Mouse (Mus musculus) midbrain, embryonic 10.5 days (tissue): ENCODE measurements around the gene Spats2. TPM values are rescaled to one million over a fixed set of nuclear protein-coding genes. Genes with fewer than 3 reads are reported as not detected.
"Not testable (repeated sequence)": the region's sequence is repeated elsewhere in the genome, so short reads cannot be mapped to it uniquely, and the experiment has no call there.

ENCODE experiments used
- DNase-seq: peaks from one replicate; pipeline ENCODE4 v3.0.0-alpha.2; 2017; ENCODE audit warnings: low spot score
- H3K27ac ChIP-seq: fragments of 300-500 bp; sonication (generic); replicated peaks from 2 replicates; pipeline ENCODE4 v1.5.1; 2016; ENCODE audit warnings: mild to moderate bottlenecking
- H3K27me3 ChIP-seq: fragments of 300-500 bp; sonication (generic); 2 replicates; pipeline ENCODE4 v1.6.1; 2016; ENCODE audit warnings: low read depth, mild to moderate bottlenecking; ENCODE audit not compliant: poor library complexity, severe bottlenecking
- H3K36me3 ChIP-seq: fragments of 300-500 bp; sonication (generic); 2 replicates; pipeline ENCODE4 v1.6.1; 2016; ENCODE audit warnings: mild to moderate bottlenecking, moderate library complexity
- H3K4me1 ChIP-seq: fragments of 300-500 bp; sonication (generic); 2 replicates; pipeline ENCODE4 v1.6.1; 2016
- H3K4me3 ChIP-seq: fragments of 300-500 bp; sonication (generic); 2 replicates; pipeline ENCODE4 v1.5.1; 2016; ENCODE audit warnings: mild to moderate bottlenecking, moderate library complexity
- H3K9me3 ChIP-seq: fragments of 300-500 bp; sonication (generic); replicated peaks from 2 replicates; pipeline ENCODE4 v1.6.1; 2016; ENCODE audit warnings: mild to moderate bottlenecking
- WGBS: fragments of 180-500 bp; shearing (Covaris S2); methylation state at CpG from one replicate; pipeline ENCODE4 v1.1.7; 2016; 5-methylcytosine and 5-hydroxymethylcytosine counted together
- polyA plus RNA-seq: library from polyadenylated mRNA; unstranded; fragments of >200 nt; fragmentation: Nextera tagmentation; extraction: Ambion mirVana; gene quantifications from 2 replicates; pipeline ENCODE4 v1.2.1, GENCODE M21; 2016

Gene Spats2
- polyA plus RNA-seq, 1 experiment from 2014 or later, result 57.1 TPM

GRCm38 (mm10) chr15:99223585-99224207, 98.0 kb downstream of the Spats2 start:
- Histone ChIP-seq H3K4me1 (peaks cover 62% of the 10 kb centered on the region), H3K27ac (no peak overlapping the region; the same call in 1 of the 2 replicates), H3K4me3 (peak overlapping the region; percentile 54)

GRCm38 (mm10) chr15:99224208-99224911, 98.6 kb downstream of the Spats2 start, which contains the start of gene Kcnh3:
Kcnh3 (plus strand) TSS chr15:99224861.
- Histone ChIP-seq H3K27me3 (peaks cover 100% of the 10 kb centered on the region), H3K4me3 (peak within 1 kb of the TSS; percentile 54), H3K36me3 (no peaks in the 10 kb centered on the region), H3K4me1 (peaks cover 62% of the 10 kb centered on the region), H3K9me3 (no peaks in the 10 kb centered on the region), H3K27ac (peak within 1 kb of the TSS; percentile 28; the same call in 1 of the 2 replicates)
- under 1% methylated on average over 66 of the region's 66 CpGs for WGBS
- DNase-seq, result peak; percentile 65

More at GRCm38 (mm10) chr15:99223585-99224207, 98.0 kb downstream of the Spats2 start:
- WGBS, result under 1% methylated on average over 46 of the region's 46 CpGs
- Histone ChIP-seq H3K36me3 (no peaks in the 10 kb centered on the region), H3K27me3 (peaks cover 97% of the 10 kb centered on the region), H3K9me3 (no peaks in the 10 kb centered on the region)
- DNase-seq, result peak; percentile 64

- H3K4me3 ChIP-seq, result peak overlapping the region; percentile 54
- 0 out of 2 replicates have a peak overlapping the region, but pooled peaks have one; percentile 28 for H3K27ac ChIP-seq
- peaks cover 100% of the 10 kb centered on the region for H3K27me3 ChIP-seq
- peaks cover 62% of the 10 kb centered on the region for H3K4me1 ChIP-seq
- H3K36me3 ChIP-seq, result no peaks in the 10 kb centered on the region
- 2% methylated on average over 22 of the region's 22 CpGs for WGBS
- peak; percentile 45 for DNase-seq
- no peaks in the 10 kb centered on the region for H3K9me3 ChIP-seq
These were observed 99.5 kb downstream of the Spats2 start for GRCm38 (mm10) chr15:99225081-99225810.

- 25% methylated on average over 14 of the region's 14 CpGs for WGBS
- Histone ChIP-seq H3K9me3 (no peaks in the 10 kb centered on the region), H3K4me3 (peak overlapping the region; percentile 54; the same call in 1 of the 2 replicates), H3K4me1 (peaks cover 62% of the 10 kb centered on the region), H3K27ac (no peak overlapping the region), H3K27me3 (peaks cover 100% of the 10 kb centered on the region), H3K36me3 (no peaks in the 10 kb centered on the region)
- no peak for DNase-seq
These were observed 100.4 kb downstream of the Spats2 start for GRCm38 (mm10) chr15:99226090-99226489.

- H3K27me3 ChIP-seq, result peaks cover 79% of the 10 kb centered on the region
- no peak for DNase-seq
- H3K4me3 ChIP-seq, result no peak overlapping the region
- peaks cover 24% of the 10 kb centered on the region for H3K4me1 ChIP-seq
- no peaks in the 10 kb centered on the region for H3K9me3 ChIP-seq
- 78% methylated on average over 10 of the region's 10 CpGs for WGBS
- H3K36me3 ChIP-seq, result no peaks in the 10 kb centered on the region
- H3K27ac ChIP-seq, result no peak overlapping the region
These were observed 106.3 kb downstream of the Spats2 start for GRCm38 (mm10) chr15:99231998-99232397.

GRCm38 (mm10) chr15:99233719-99234118, 108.0 kb downstream of the Spats2 start:
- H3K9me3 ChIP-seq, result no peaks in the 10 kb centered on the region
- peaks cover 15% of the 10 kb centered on the region for H3K4me1 ChIP-seq
- DNase-seq, result no peak
- H3K36me3 ChIP-seq, result no peaks in the 10 kb centered on the region
- H3K4me3 ChIP-seq, result no peak overlapping the region
- 60% methylated on average over 17 of the region's 17 CpGs for WGBS
- H3K27ac ChIP-seq, result peak overlapping the region; percentile 23
- H3K27me3 ChIP-seq, result peaks cover 62% of the 10 kb centered on the region

- no peak for DNase-seq
- WGBS, result 63% methylated on average over 12 of the region's 12 CpGs
- H3K36me3 ChIP-seq, result no peaks in the 10 kb centered on the region
- H3K4me3 ChIP-seq, result no peak overlapping the region
- H3K4me1 ChIP-seq, result peaks cover 15% of the 10 kb centered on the region
- 0 out of 2 replicates have a peak overlapping the region, but pooled peaks have one; percentile 13 for H3K27ac ChIP-seq
- no peaks in the 10 kb centered on the region for H3K9me3 ChIP-seq
- H3K27me3 ChIP-seq, result peaks cover 54% of the 10 kb centered on the region
These were observed 108.8 kb downstream of the Spats2 start for GRCm38 (mm10) chr15:99234326-99235010.

GRCm38 (mm10) chr15:99238006-99238405, 112.3 kb downstream of the Spats2 start:
- Histone ChIP-seq H3K9me3 (no peaks in the 10 kb centered on the region), H3K4me1 (peaks cover 15% of the 10 kb centered on the region), H3K4me3 (no peak overlapping the region), H3K36me3 (peaks cover 26% of the 10 kb centered on the region), H3K27me3 (peaks cover 19% of the 10 kb centered on the region), H3K27ac (peak overlapping the region; percentile 64)
- DNase-seq, result no peak
- 72% methylated on average over 11 of the region's 11 CpGs for WGBS

GRCm38 (mm10) chr15:99240129-99240528, 114.4 kb downstream of the Spats2 start:
- Histone ChIP-seq H3K27ac (no peak overlapping the region), H3K9me3 (no peaks in the 10 kb centered on the region), H3K27me3 (no peaks in the 10 kb centered on the region), H3K4me1 (no peaks in the 10 kb centered on the region), H3K4me3 (no peak overlapping the region), H3K36me3 (peaks cover 48% of the 10 kb centered on the region)
- 89% methylated on average over 4 of the region's 4 CpGs for WGBS
- DNase-seq, result no peak

- Histone ChIP-seq H3K27ac (no peak overlapping the region), H3K27me3 (no peaks in the 10 kb centered on the region), H3K4me1 (no peaks in the 10 kb centered on the region), H3K4me3 (no peak overlapping the region), H3K36me3 (peaks cover 59% of the 10 kb centered on the region), H3K9me3 (no peaks in the 10 kb centered on the region)
- WGBS, result 72% methylated on average over 4 of the region's 4 CpGs
- DNase-seq, result no peak
These were observed 115.5 kb downstream of the Spats2 start for GRCm38 (mm10) chr15:99241249-99241648.

GRCm38 (mm10) chr15:99242045-99242444, 116.3 kb downstream of the Spats2 start:
- H3K27ac ChIP-seq, result no peak overlapping the region
- no peaks in the 10 kb centered on the region for H3K4me1 ChIP-seq
- peaks cover 67% of the 10 kb centered on the region for H3K36me3 ChIP-seq
- 94% methylated on average over 10 of the region's 10 CpGs for WGBS
- H3K27me3 ChIP-seq, result no peaks in the 10 kb centered on the region
- H3K9me3 ChIP-seq, result no peaks in the 10 kb centered on the region
- no peak for DNase-seq
- no peak overlapping the region for H3K4me3 ChIP-seq

- H3K4me3 ChIP-seq, DNase-seq, H3K27ac ChIP-seq, H3K9me3 ChIP-seq, H3K27me3 ChIP-seq: not testable (repeated sequence)
- H3K4me1 ChIP-seq, result peaks cover 14% of the 10 kb centered on the region
- 92% methylated on average over 6 of the region's 6 CpGs for WGBS
- H3K36me3 ChIP-seq, result peaks cover 84% of the 10 kb centered on the region
These were observed 121.0 kb downstream of the Spats2 start for GRCm38 (mm10) chr15:99246736-99247135.
